Mouse (Mus musculus) urinary bladder, postnatal 4 days (tissue): Measurements from ENCODE around the gene Csmd2.

Experiments
- DNase-seq, 2 experiments: peaks; one replicate each; pipeline ENCODE4 v3.0.0; 2021 to 2022; ENCODE audit warnings: low spot score in 2 of 2

Csmd2 gene

DNA sequence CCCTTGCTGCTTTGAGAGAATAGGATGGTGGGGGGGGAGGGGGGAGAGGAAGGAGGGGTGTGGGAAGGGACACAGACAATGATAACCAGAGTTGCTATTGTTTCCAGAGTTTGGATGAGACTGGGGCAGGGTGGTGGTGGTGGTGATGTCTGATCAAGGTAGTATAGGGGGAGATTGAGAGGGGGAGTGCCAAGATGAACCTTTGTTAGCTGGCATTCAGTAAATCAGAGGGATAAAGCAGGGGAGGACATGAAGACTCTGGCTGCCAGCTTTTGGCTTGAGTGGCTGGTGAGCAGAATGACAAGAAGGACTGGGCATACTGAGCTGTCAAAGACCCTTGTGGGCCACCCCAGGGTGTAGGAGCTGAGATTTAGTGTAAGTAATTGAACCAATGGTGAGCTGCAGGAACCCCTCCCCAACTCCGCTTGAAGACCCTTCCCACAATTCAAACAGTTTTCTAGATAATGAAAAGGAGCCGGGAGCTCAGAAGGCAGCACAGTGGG, 254.2 kb downstream of the Csmd2 start:
- no peak for DNase-seq

DNA sequence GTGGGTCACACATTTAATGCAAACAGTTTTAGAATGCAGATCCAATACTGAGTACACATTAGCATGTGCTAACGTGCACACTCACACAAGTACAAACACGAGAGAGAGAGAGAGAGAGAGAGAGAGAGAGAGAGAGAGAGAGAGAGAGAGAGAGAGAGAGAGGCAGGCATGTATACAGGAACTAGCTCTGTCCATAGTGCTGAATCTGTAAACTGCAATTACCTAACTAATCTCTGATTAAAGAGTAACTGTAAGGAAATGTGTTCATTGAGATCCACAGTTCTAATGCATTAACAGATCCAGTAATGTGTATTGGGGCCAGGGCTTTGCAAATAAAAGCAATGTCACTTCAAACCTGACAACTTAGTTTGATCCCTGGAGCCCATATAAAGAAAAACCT, 257.5 kb downstream of the Csmd2 start:
- no peak for DNase-seq

DNA sequence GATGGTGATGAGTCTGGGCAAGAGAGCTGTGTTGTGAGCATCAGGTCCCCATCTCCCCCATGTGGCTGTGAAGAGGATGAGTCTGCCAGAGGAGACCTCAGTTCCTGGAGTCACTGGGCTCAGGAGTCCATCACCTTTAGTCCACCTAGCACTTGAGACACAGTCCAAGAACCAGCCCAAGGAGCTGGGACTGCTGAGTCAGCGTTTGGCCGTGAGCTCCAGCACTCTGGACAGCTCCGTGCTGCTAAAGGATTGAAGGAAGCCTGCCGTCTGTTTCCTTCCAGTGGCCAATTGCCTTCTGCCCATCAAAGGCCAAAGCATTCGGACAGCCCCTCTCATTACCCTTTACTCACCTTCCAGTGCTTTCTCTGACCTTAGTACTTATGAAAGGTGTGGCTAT, 261.0 kb downstream of the Csmd2 start:
- DNase-seq, result peak in 1 of 2 experiments; percentile 67

DNA sequence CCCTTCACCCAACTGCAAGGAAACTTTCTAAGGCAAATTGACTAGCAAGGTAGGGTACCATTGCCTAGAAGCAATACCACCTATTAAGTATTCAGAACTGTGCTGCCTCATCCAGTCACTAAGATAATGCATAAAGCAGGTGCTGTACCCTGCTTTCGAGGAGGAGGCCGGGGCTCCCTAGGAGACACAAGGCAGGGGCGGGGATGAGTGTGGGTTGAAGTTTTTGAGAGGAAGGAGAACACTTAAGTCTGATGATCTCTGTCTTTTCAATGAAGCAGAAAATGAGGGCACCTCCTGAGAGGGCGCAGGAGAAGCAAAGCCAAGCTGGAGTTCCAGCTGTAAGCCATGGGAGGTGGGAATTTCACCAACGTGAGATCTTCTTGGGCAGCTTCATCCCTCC, 271.6 kb downstream of the Csmd2 start:
- DNase-seq, result no peak

DNA sequence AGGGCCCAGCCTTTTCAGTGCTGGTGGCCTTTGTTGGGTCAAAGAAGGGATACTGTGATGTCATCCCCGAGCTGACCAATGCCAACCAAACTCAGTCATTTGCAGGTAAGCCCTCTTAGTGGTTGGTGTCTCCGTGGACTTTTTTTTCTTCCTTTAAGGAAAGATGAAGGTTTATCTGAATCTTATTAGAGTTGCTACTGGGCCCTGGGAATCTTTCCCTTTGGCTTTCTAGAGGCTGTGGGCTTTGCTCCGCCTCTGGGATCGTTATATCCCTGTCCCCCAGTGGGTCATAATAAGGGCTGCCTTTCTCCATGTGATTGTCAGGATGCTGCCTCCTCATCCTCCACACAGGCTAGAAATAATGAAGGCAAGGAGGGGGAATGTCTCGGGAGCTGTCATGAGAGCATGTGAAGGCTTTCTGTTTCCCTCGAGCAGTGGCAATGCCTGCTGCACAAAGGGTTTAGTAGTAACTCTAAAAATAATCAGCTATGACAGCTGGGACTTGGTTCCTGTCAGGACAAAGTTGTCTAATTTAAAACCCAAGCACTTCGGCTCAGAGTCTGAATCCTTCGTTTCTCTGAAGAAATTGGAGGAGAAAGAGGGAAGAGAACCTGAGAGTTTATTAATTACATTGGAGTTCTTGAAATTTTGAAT, 273.4 kb downstream of the Csmd2 start, which contains the start of gene Hmgb4:
TSS of gene Hmgb4 (minus strand) at position 51 of the 654 bp plus-strand sequence.
- DNase-seq, result no peak

DNA sequence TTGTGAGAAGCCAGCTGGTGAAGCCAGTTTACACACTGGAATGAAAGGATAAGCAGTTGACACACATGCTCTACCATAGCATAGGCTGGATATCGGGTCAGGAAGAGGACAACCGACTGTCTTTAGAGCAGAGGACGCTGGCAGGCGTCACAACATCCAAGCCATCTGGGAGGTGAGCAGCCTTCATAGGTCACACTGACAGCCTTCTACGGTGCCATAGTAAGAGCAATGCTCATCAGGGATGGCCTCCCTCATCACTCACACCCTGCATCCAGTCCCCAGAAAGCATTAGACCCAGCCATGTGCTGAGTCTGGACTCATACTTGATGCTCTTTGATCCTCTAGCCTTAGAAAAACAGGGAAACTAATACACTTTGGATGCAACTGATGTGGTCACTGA, 276.8 kb downstream of the Csmd2 start:
- DNase-seq, result no peak

DNA sequence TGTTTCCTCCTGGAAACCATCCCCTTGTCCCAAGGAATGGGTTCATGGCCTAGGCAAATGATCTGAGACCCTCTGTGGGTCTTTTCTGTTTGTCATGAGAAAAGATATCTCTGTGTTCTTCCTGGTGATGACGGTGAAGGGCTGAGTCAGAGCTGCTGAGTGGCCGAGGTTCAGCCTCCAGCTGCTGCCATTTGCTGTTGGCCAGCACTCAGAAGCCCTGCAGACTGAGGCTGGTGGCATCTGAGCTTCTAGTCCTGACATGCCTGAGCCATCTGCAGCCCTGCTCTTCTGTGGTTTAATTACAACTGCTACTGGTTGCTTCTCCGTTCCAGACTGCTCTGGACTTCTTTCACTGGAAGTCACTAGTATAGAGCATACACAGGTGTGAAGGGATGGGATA, 277.7 kb downstream of the Csmd2 start:
- no peak for DNase-seq

DNA sequence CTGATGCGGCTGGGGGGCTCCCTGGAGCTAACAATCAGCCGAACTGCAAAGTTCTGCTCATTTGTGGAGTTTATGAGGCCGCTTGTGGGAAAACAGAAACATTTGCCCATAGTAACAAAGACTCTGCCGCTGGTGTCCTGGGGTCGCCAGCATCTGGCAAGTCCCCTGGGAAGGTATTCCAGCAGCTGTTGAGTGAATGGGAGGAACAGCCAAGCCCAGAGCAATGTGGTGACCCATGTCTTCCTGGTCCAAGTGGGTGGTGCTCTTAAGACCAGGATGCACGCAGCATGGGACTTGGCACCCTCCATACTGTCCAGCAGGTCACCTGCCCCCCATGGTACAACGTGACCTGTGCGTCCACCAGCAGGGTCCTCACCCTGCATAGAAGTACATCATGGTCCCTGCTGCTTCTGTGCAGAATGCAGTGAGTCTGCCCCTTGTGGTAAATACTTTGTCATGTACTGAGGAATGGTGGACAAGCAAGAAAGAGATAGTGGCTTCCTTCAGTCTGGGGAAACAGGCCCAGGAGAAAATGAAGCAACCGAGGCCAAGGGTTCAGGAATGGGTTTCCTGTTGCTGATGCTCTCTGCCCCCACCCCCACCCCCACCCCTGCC, 281.7 kb downstream of the Csmd2 start:
- no peak for DNase-seq

DNA sequence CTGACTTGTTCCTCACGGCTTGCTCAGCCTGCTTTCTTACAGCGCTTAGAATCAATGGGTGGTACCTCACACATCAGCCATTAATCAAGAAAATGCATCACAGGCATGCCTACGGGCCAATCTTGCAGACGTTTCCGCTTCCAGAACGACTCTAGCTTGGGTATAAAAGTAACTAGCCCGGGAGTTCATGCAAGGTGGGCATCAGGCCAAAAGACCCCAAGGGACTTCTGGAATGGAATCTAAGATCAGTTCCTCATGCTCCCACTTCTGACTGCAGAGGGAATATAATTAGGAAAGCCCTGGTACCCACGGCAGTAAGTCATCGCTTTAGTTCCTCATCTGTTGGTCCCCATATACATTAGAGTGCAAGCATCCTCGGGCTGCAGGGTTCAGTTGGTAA, 282.5 kb downstream of the Csmd2 start:
- DNase-seq, result no peak

DNA sequence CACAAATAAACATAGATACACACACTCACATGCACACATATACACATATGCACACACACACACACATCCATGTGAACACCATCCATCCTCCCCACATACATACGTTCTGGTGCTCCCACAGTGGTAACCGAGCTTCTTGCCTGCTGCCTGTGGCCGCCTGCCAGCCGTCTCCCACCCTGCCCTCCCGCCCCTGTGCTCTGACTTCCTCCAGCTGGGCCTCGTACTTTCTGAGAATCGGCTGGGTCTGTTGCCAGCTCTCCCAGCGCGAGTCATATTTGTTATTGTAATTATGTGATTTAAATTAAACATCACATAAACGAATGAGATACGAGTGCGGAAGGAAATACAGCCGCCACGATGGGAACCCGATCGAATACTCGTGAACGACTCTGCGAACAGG, 283.3 kb downstream of the Csmd2 start:
- DNase-seq, result peak in 1 of 2 experiments; percentile 34

DNA sequence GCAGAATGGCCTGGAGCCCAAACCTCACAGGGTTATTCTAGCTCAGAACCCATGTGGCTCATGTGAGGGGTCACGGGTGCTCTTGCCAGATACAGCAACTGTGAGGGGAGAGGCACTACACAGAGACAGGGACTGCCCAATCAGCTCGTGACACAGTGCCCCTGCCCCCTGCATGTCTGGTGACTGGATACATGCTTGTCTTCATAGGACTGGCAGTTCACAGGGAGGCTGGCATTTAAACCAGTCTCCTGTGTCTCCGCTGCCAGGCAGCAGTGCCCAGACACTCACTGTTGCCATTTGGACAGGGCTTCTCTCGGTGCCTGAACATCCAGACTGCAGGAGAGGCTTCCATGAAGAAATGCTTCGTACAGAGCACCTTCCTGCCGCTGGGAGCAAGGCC, 284.8 kb downstream of the Csmd2 start:
- no peak for DNase-seq

DNA sequence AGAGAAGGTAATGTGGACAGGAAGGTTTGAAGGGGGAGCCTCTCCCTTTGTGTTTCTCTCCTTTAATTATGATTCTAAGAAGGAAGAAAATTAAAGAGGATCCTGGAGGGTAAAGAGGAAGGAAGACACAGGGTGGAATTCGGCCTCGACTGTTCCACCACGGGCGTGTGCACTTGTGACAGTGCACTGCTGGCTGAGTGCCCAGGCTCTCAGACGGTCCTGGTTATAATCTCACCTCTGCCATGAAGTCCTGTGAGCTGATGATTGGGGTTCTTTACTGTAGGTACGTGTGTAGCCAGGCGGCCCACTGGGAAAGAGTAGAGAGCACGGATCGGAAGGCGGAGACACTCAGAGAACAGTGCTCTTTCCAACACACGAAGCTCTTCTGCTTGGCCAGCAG, 285.5 kb downstream of the Csmd2 start:
- no peak for DNase-seq

DNA sequence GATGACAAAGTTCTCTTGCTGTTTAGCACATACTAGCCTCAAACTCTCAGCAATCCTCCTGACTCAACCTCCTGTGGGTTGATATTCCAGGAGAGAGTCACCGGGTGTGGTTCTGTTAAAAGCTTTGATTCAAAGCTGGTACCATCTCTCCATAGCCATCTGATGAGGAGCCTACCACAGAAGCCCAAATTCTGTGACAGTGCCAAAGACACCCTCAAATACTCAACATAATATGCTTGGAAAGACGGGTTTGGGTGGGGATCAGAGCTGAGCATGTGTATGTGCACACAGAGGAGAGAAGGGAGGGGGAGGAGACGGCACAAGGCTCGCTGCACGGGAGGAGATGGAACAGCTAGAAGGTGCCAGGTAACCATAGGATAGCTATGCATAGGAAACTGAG, 287.5 kb downstream of the Csmd2 start:
- no peak for DNase-seq

DNA sequence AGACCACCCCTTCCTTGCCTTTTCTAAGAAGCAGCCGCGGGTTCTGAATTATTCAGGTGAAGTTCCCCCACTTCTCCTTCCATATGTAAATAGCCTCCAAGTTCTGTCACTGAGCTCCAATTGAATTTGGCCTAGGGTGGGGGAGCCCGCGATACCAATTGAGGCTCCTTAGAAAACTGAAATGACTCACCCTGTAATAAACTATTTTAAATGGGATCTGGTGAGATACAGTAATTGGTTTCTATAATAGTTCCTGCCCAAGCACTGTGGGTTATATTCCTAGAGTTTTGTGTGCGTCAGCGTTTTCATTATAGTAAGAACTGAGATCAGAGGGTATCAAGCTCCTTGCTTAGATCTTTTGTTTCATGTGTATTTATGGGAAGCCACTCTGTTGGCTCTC, 287.9 kb downstream of the Csmd2 start:
- DNase-seq, result no peak

DNA sequence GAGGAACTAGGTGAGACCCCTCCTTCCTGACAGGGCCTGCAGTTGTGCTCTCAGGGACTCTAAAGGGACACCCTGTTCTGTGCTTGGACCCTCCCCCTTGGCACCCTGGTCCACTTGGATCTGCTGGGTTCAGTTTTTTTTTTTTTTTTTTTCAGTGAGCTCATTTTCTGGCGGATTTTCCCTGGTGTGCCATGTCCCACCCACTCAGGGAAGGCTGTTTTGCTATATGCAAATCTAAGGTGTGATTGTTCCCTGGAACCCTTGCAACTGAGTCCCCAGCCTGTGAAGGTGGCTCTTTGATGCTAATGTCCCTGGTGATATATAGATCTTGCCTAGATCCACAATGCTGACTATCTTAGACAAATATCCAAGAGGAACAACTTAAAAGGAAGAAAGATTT, 297.4 kb downstream of the Csmd2 start:
- no peak for DNase-seq

DNA sequence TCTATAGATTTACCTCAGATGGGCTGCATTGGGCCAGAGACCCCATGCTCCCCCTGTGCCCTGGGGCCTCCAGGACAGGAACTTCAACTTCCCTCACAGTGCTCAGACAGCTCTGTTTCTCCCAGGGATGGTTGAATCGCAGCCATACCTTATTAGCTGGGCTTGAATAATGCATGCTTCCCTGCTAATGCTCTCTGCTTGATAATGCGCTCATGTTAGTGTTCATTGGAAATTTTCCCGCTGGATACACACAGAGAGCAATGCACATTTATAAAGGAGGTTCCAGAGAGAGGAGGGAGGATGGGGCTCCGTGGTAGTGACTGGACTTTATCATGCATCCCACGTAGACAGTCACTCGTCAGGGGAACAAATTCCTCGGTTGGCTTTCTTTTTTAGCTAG, 300.4 kb downstream of the Csmd2 start:
- DNase-seq, result no peak

DNA sequence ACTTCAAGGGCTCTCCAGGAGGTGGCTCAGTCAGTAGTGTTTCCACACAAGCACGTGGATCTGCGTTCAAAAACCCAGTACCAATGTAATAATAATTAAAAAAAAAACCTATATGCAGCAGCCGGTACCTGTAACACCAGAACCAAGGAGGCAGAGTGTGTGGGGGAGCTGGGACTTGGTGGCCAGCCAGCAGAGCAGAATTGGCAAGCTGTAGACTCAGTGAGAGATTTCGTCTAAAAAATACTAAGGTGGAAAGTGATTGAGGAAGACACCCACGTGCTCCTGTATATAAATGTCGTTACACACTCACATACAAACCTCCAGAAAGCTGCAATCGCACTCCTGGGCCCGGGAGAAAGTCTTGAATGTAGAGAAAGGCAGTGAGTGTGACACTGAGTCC, 316.4 kb downstream of the Csmd2 start:
- DNase-seq, result no peak

DNA sequence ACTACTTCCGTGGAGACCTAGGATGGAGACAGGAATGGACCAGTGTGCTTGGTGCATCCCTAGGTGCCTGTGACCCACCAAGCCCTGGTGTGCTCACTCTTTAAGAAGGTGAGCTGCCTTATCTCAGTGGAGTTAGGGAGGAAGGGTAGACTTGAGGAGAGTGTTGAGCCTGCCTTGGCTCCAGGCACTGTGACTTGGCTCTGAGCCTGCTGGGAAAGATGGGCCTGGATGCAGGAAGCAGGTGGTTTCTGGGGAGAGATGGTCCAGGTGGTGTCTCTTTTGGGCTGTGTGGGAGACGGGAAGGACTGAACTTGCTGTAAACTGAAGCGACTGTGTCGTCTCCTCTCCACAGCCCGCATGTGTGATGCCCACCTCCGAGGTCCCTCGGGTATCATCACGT, 318.4 kb downstream of the Csmd2 start:
- no peak for DNase-seq

DNA sequence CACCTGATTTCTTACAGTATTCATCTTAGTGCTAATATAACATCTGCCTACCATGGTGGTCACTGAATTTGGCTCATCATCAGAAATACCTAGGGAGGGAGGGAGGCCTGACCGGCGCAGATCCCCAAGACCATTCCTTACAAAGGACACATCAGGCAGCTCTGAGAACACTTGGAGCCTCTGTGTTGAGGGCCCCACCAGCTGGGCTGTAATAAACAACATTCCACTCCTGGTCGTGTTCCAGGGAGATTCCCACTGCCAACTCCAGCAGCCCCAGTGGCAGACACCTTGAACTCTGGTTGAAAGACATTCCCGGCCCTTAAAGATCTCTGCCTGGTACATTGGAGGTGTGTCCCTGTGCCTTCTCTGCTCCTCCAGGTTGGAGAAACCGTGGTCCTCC, 327.7 kb downstream of the Csmd2 start:
- no peak for DNase-seq

DNA sequence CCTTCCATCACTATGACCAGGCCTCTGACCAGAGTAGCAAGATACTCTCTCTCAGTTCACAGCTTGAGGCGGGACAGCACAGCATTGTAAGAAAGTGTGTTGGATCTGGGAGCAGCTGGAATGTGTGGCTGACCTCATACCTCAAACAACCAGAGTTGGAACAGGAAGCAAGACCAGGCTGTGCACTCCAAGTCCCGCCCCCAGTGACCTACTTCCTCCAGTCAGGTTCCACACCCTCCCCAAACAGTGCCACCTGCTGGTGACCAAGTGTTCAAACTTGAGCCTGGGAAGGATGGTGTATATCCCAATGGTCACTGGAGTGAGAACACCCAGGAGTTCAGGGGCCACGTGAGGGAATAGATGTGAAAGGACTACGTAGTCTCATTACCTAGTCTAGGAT, 330.3 kb downstream of the Csmd2 start:
- no peak for DNase-seq

DNA sequence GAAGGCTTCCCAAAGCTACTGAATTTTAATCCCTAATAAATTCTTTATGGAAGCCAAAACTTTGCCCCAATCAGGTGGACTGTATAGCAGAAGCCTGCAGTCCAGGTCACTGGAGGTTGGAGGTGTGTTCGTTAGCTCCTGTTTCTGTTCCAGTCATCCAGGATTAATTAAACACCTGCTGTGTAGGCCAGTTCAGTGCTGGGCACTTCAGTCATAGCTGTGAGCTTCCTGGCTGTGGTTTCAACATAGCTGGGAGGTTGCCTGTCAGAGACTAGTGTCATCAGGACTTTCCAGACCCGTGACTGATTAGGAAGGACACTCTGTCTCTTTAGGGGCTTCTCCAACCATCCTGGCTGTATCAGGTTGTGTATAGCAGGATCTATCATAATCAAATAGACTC, 337.9 kb downstream of the Csmd2 start:
- no peak for DNase-seq

DNA sequence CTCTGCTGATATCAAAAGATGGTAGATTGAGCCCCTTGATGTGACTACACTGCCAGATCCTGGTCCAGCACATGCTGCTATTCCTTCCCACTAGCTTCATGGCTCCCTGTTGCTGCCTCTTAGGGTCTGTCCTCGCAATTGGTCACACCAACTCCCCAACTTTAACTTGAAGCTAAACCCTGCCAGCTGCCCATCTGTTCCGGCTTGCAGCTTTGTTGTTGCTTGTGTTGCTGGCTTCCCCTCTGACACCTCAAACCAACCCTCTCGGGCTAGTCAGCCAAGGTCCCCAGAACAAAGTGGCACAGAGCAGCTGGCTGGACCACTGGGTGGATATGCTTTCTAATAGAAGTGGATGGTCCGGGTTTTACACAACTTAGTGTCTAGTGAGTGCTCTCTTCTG, 339.1 kb downstream of the Csmd2 start:
- DNase-seq, result no peak

DNA sequence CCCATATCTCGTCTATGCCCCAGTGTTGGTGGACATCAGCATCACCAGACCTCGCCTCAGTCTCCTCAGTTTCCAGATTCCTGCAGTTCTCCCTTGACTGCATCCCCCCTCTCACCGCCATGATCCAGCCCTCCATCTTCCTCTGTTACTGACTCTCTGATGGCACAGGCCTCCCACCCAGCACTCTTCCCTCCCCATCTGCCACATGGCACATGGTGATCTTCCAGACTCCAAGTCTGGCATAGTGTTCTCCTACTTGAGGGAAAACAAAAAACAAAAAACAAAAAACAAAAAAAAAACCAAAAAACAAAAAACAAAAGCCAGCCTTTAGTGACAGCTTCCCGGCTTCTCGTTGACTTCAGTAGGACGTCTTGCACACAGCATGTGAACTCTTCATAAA, 339.8 kb downstream of the Csmd2 start:
- no peak for DNase-seq

DNA sequence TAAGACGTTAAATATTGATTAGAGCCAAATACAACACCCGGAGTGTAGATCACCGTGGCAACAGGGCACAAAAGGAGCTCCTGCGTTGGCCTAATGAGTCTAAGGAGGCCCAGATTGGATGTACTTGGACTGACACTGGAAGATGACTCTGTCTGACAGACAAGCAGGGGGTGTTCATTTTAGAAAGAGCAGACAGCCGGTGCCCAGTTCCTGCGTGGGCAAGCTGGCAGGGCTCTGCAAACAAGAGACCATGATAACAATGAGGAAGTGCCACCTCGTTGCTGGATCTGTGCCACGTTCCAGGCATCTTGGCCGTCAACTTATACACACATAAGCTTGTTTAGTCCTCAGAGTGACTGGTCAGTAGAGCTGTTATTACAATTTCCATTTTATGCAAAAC, 342.9 kb downstream of the Csmd2 start:
- DNase-seq, result no peak
